Mouse (Mus musculus) adrenal gland, adult 18-20 months (tissue): ENCODE measurements at regions not wholly inside any gene's neighbourhood (a gene's known extent, or its start where the extent isn't known, plus 50 kb on each side); places are given as distances from the start of the nearest gene placed in this dataset.

ENCODE experiments used
- DNase-seq, 2 experiments: peaks; one replicate each; pipeline ENCODE4 v3.0.0; 2021 to 2022; ENCODE audit warnings: low spot score in 2 of 2
- microRNA-seq, 2 experiments: library from miRNA; unstranded; fragments of <30 nt; microRNA quantifications; one replicate each; pipeline ENCODE4 v1.2.0; 2021; ENCODE audit warnings: borderline number of aligned reads in 2 of 2

DNA sequence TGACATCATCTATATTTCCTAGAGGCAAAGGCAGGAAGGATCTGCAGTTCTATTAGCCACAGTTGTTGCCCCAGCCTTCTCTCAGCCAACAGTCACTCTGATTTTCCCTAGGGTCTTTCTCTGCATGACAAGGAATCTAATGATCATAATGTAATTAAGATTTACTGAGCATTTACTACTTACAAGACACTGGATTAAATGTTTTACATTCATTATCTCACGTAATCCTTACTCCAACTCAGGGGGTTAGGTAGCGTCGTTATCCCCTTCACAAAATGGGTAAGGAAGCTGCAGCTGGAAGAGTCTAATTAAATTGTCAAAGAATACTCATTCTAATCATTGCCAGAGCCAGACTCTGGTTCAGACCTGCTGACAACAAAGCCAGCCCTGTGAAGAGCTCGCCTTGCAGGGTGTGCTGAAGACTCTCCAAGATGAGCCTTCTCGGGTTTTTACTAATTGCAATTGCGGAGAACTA, 103.8 kb upstream of the Adgrl4 start:
- no peak for DNase-seq

DNA sequence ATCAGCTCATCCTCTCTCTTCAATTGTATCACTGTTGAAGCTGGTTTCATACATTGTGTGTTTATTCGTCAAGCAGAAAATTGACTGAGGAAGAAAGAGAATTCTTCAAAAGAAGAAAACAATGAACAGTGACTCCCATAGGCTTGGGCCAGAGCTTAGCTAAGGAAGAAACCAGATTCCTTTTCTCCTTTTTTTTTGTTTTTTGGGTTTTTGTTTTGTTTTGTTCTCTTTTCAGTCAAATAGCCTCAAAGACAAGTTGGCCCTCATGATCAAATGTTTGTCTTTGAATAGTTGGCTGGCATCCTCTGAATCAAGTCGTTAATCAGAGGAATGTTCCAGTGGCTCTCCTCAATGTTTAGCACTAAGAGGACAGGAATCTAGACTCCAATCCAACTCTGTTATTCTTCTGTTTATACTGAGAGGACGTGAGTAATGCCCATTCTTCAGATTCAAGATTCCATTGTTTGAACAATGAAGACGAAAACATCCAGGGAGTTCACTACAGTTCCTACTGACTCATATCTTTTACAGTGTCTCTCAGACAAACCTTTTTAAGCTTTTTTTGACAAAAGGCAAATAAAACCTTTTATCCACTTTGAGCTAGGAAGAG, 86.1 kb upstream of the Adgrl4 start:
- no peak for DNase-seq

DNA sequence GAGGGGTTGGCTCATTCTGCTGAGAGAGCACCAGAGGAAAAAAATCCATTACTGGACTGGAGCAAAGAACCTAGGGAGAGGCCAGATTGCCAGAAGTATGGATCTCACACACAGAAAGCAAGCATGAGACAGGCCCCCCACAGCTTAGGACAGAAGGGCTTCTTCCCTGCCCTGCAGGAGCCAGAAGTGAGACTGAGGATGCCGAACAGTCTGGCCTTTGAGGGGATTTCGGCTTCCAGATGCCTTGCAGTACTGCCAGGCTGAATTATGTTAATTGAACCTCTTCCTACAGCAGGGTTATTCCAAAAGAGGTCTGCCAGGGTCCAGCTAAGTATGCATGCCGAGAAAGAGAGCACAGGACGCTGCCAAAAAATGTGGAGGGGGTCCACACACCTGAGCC, 71.4 kb upstream of the Adgrl4 start:
- no peak for DNase-seq

DNA sequence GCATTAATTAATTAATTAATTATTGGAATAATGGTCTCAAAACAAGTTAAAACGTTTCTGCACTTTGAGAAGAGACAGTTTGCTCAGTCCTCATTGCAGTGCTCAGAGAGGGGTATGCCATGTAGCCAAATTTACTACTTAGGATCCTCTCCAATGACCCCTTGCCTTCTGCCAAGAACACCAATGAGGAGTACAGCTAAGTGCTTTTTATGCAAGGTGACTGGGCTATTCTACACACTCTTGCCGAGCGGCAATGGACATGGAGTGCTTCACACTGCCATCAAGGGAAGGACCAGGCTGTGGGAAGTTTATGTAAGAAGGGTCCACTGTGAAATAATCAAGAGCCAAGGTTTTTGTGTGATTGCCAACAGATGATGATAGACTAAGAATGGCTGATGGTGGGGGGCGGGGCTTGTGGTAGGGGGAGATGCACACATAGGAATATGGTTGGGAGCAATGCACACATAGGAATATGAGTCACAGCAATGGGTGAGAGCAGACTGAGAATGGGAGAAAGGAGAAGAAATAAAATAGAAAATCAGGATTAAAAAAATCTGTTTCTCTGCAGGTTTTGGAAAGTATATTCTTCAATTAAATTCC, 70.9 kb upstream of the Adgrl4 start:
- DNase-seq = no peak

DNA sequence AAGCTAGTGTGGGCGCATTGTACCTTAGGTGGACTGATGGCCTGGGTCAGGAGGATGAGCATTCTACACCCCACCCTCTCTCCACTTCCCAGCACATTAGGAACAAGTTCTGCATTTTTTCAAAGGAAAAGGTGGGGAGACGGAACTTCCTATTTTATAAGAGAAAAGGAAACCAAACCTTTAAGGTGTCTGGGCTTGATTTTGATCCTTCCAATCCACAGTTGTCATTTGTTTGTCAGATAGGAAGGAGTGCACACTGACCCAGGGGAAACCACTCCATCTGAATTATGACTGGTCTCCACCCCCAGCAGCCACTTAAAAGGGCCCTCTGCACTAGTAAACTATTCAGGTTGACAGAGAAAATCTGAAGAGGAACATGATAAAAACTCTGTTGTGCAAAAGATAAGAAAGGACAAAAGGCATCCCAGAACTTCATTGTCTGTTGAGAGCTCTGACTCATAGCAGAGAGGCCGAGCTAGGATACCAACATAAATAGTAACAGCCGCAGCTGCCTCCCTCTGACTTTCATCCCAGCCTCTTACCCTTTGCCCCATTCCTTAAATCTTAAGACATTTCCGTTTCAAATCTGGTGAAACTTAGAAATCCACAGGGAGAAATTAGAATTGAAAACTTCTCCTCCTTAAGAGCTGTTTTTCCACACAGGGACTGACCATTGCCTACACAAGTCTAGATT, 54.2 kb upstream of the Adgrl4 start:
- no peak for DNase-seq

DNA sequence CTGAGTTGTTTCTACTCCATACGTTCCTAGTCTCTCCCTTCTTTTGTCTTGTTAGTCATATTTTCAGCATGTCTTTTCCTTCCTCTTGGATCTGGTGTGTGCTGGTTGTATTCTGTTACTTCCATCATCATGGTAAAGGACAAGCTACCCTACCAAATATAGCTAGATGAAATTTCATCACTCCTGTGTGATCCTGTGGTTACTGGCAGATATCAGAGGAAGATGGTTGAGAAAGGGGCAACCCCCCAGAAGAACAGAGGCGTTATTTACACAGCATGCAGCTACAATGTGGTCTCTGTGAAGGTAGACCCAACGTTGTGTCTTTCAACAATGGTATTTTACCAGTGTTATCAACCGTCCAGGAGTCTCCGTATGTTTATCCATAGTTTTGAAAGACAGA, 52.8 kb upstream of the Adgrl4 start:
- DNase-seq = no peak

DNA sequence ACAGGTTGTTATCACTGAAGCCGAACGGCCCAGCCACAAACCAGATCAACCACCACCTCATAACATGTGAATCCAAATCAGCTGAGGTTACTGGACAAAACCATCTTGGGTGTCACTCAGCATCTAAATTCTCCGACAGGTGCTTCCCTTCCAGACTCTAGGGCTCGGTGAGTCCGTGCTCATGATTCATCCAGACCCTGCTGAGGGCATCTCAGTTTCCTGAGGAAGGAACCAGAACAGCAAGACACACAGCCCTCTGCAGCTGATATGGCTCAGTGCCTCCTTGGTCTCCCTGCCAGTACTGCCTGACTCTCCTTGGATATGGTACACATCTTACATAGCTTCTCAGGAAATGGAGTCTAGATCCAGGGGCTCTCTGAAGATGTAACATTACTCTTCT, 51.6 kb upstream of the Adgrl4 start:
- DNase-seq = no peak

Small RNA genes in the stretch of these regions (microRNA-seq; reads per million reads assigned to microRNA genes)
- gene Mir3963 = 0 reads per million in 2 experiments
